Mouse (Mus musculus): ENCODE results near the gene F2.

GRCm38 (mm10) chr2:91646733-91647132 lies 10.5 kb upstream of the F2 start:
- TF ChIP-seq POLR2A (IDR thresholded peaks at IDR 0.05; ENCODE audit: extremely low read depth, insufficient read depth, low read length) = no peak
- peak; percentile 64 for TF ChIP-seq CTCF (IDR thresholded peaks at IDR 0.05; ENCODE audit: extremely low read depth, insufficient read depth, low read length)

Measured in cortical plate, adult 2 months (tissue).